Mouse (Mus musculus) intestine, postnatal 0 days (tissue): Measurements from ENCODE around the gene Nceh1. TPM values are rescaled to one million over a fixed set of nuclear protein-coding genes. Genes with fewer than 3 reads are reported as not detected.

Experiments
- ATAC-seq: fragments of 200-750 bp; cut with Nextera tagmentation; 2 replicates; pipeline ENCODE4 v1.8.0; 2017; ENCODE audit warnings: mild to moderate bottlenecking, moderate TSS enrichment, moderate library complexity
- H3K27ac ChIP-seq: fragments of 300-500 bp; sonication (generic); 2 replicates; pipeline ENCODE4 v1.5.1; 2014; ENCODE audit warnings: mild to moderate bottlenecking, low read depth, low read length, moderate library complexity
- H3K27me3 ChIP-seq: fragments of 300-500 bp; sonication (generic); replicated peaks from 2 replicates; pipeline ENCODE4 v1.6.1; 2014; ENCODE audit warnings: low read length, mixed read lengths; ENCODE audit not compliant: control insufficient read depth, insufficient read depth
- H3K36me3 ChIP-seq: fragments of 300-500 bp; sonication (generic); 2 replicates; pipeline ENCODE4 v1.6.1; 2014; ENCODE audit warnings: mild to moderate bottlenecking, moderate library complexity; ENCODE audit not compliant: control insufficient read depth, insufficient read depth
- H3K4me1 ChIP-seq: fragments of 300-500 bp; sonication (generic); replicated peaks from 2 replicates; pipeline ENCODE4 v1.6.1; 2014; ENCODE audit warnings: antibody characterized with exemption, low read length, mixed read lengths; ENCODE audit not compliant: control insufficient read depth, insufficient read depth
- H3K4me2 ChIP-seq: fragments of 300-500 bp; sonication (generic); replicated peaks from 2 replicates; pipeline ENCODE4 v1.6.1; 2014; ENCODE audit warnings: low read depth, mild to moderate bottlenecking, moderate library complexity
- H3K4me3 ChIP-seq: fragments of 300-500 bp; sonication (generic); 2 replicates; pipeline ENCODE4 v1.5.1; 2014; ENCODE audit warnings: low read depth, low read length
- H3K9ac ChIP-seq: fragments of 300-500 bp; sonication (generic); 2 replicates; pipeline ENCODE4 v1.6.1; 2014; ENCODE audit warnings: mild to moderate bottlenecking, low read depth, low read length
- H3K9me3 ChIP-seq: fragments of 300-500 bp; sonication (generic); 2 replicates; pipeline ENCODE4 v1.6.1; 2016; ENCODE audit warnings: mixed run types; ENCODE audit not compliant: control insufficient read depth
- CTCF ChIP-seq: sonication (generic); IDR thresholded peaks from 2 replicates; pipeline ENCODE4 v1.5.1; 2016; ENCODE audit warnings: low read depth, mild to moderate bottlenecking, control low read depth, antibody characterized with exemption, moderate library complexity
- WGBS: fragments of 180-500 bp; shearing (Covaris S2); extraction: QIAGEN DNeasy Blood & Tissue Kit; methylation state at CpG from one replicate; pipeline ENCODE4 v1.1.7; 2014; 5-methylcytosine and 5-hydroxymethylcytosine counted together
- polyA plus RNA-seq: library from polyadenylated mRNA; unstranded; fragments of >200 nt; fragmentation: Nextera tagmentation; extraction: Ambion mirVana; gene quantifications from 2 replicates; pipeline ENCODE4 v1.2.1, GENCODE M21; 2015

Gene Nceh1
- polyA plus RNA-seq, 1 experiment from 2014 or later = 15.0 TPM

DNA sequence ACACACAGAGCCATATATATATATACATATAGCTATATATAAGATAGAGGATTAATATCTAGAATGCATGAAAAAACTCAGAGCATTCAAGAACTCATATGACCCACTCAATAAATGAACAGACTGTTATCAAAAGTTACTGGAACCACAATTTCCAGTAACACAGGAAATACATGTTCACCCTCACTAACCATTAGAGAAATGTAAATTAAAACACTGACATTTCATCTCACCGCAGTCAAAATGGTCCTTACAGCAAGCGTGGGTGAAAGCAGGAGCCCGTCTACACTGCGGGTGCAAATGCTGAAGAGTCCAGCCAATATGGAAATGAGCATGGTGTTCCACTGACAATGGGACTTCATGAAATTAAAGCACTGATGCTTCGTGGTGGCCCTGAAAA lies 147.9 kb downstream of the Nceh1 start:
- Histone ChIP-seq H3K4me1 (no peaks in the 10 kb centered on the region), H3K36me3 (no peaks in the 10 kb centered on the region), H3K9me3 (no peaks in the 10 kb centered on the region)

More for the DNA sequence above, 147.9 kb downstream of the Nceh1 start:
- WGBS = 93% methylated on average over 5 of the region's 5 CpGs
- no peak for TF ChIP-seq CTCF
- Histone ChIP-seq H3K9ac (no peak overlapping the region), H3K4me2 (no peak overlapping the region), H3K27ac (no peak overlapping the region), H3K4me3 (no peak overlapping the region), H3K27me3 (no peaks in the 10 kb centered on the region)
- ATAC-seq = no peak

Other genes with a start within 250 kb of the Nceh1 start
- 8.4 and 9.1 TPM in 2 replicates for gene Ect2, start 29.1 kb upstream of the Nceh1 start, polyA plus RNA-seq
- gene Tnfsf10, start 134.1 kb downstream of the Nceh1 start, polyA plus RNA-seq = 3.1 TPM in 2 replicates
- gene Ghsr, start 188.4 kb downstream of the Nceh1 start, polyA plus RNA-seq = 0.04 TPM in 1 of 2 replicates, not detected in the other